Mouse (Mus musculus): ENCODE results near the gene Heatr5b.

- no peak for TF ChIP-seq CTCF (IDR thresholded peaks at IDR 0.05; ENCODE audit: borderline replicate concordance, extremely low read depth, insufficient read depth, insufficient read length)
- TF ChIP-seq POLR2A (IDR thresholded peaks at IDR 0.05; ENCODE audit: borderline replicate concordance, extremely low read depth, insufficient read depth, insufficient read length, poor library complexity, severe bottlenecking) = peak; percentile 74; the same call in 1 of the 2 replicates
Observed at GRCm38 (mm10) chr17:78834856-78835835, at the start of gene Heatr5b, which contains the start of gene Gpatch11.

Data from brain, embryonic 14.5 days (tissue).